Mouse (Mus musculus) MEL (cell line): ENCODE results near the gene Ptpn20.

ENCODE experiments used
- CHD2 ChIP-seq: IDR thresholded peaks from 2 replicates; pipeline ENCODE4 v1.6.1; 2011; ENCODE audit warnings: low read length, improper control_type of control experiment
- EP300 ChIP-seq, 2 experiments: IDR thresholded peaks; 2 replicates each; pipeline ENCODE4 v1.6.1; 2011; ENCODE audit warnings: improper control_type of control experiment in 2 of 2, low read length in 2 of 2, low read depth in 1 of 2, mild to moderate bottlenecking in 1 of 2
- HCFC1 ChIP-seq: IDR thresholded peaks from 2 replicates; pipeline ENCODE4 v1.6.1; 2012; ENCODE audit warnings: low read depth, mild to moderate bottlenecking, inconsistent platforms, low read length, improper control_type of control experiment, moderate library complexity
- MAX ChIP-seq: IDR thresholded peaks from 2 replicates; pipeline ENCODE4 v1.6.1; 2011; ENCODE audit warnings: low read length, improper control_type of control experiment
- POLR2A ChIP-seq, 2 experiments: IDR thresholded peaks; 2 replicates each; pipeline ENCODE4 v1.6.1; 2011 to 2012; ENCODE audit warnings: low read length in 2 of 2, mild to moderate bottlenecking in 2 of 2, control low read depth in 1 of 2, improper control_type of control experiment in 1 of 2, low read depth in 1 of 2, moderate library complexity in 1 of 2; ENCODE audit not compliant: control insufficient read depth in 1 of 2, insufficient read depth in 1 of 2, poor library complexity in 1 of 2
- SMC3 ChIP-seq: IDR thresholded peaks from 2 replicates; pipeline ENCODE4 v1.6.1; 2011; ENCODE audit warnings: low read depth, low read length, improper control_type of control experiment
- ZKSCAN1 ChIP-seq: IDR thresholded peaks from 2 replicates; pipeline ENCODE4 v1.6.1; 2012; ENCODE audit warnings: low read depth, mild to moderate bottlenecking, inconsistent platforms, low read length, improper control_type of control experiment, moderate library complexity

DNA sequence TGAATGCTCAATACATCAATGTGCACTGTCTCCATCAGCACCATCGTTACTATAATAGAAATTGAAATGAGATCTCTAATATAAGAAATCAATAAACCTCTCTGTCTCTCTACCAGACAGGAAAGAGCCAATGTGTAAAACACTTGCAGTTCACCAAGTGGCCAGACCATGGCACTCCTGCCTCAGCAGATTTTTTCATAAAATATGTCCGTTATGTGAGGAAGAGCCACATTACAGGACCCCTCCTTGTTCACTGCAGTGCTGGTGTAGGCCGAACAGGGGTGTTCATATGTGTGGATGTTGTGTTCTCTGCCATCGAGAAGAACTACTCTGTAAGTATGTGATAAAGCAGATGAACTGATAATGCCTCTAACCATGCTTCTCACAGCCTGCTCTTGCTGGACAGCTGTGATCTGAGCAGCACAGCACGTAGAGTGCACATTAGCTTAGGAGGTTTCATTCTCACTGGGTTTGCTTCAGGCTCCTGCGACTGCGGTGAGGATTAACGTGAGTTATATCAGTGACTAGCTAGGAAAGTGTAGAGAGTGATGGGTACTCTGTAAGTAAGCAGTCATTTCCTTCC lies 43.9 kb downstream of the Ptpn20 start:
- TF ChIP-seq HCFC1 = no peak
- TF ChIP-seq SMC3 = no peak
- TF ChIP-seq EP300 (IDR thresholded peaks at IDR 0.05; ENCODE audit: low read depth in 1 of 2, low read length in 2 of 2) = no peak
- TF ChIP-seq ZKSCAN1 = no peak
- TF ChIP-seq CHD2 = no peak
- no peak for TF ChIP-seq POLR2A (IDR thresholded peaks at IDR 0.05; ENCODE audit: control insufficient read depth in 1 of 2, insufficient read depth in 1 of 2, low read depth in 1 of 2, low read length in 2 of 2, poor library complexity in 1 of 2)
- no peak for TF ChIP-seq MAX
